Mouse (Mus musculus) olfactory bulb, adult 2 months (tissue): ENCODE results near the gene Fbxl12.

Experiments used
- CTCF ChIP-seq: fragments of 200-500 bp; IDR thresholded peaks from 2 replicates; pipeline ENCODE4 v1.5.1; 2012; ENCODE audit warnings: low read depth, mild to moderate bottlenecking, low read length, moderate library complexity; ENCODE audit not compliant: insufficient read depth
- POLR2A ChIP-seq: fragments of 200-500 bp; IDR thresholded peaks from 2 replicates; pipeline ENCODE4 v1.6.1; 2012; ENCODE audit warnings: mild to moderate bottlenecking, low read depth, low read length, moderate library complexity; ENCODE audit not compliant: insufficient read depth

DNA sequence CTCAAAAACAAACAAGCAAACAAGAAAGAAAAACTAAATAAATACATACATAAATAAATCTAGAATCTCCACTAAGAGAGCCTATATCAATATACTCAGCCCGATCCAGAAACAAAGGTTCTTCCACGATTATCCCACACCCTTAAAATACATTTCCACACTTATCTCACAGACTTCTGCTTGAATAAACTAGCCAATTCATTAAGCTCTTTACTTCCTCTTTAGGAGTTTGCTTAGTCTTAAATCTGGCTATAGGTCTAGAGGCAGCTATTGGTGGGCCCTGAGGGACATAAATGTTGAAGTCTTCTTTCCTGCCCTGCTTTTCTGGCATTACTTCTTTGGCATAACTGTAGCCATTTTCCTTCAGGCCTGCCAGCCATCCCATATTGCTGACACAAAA, 13.2 kb downstream of the Fbxl12 start:
- TF ChIP-seq CTCF = no peak
- TF ChIP-seq POLR2A = no peak
